Mouse (Mus musculus): ENCODE data around the gene Ifi211.
"Not testable (repeated sequence)": the region's sequence is repeated elsewhere in the genome, so short reads cannot be mapped to it uniquely, and the experiment has no call there.

The Ifi211 gene

DNA sequence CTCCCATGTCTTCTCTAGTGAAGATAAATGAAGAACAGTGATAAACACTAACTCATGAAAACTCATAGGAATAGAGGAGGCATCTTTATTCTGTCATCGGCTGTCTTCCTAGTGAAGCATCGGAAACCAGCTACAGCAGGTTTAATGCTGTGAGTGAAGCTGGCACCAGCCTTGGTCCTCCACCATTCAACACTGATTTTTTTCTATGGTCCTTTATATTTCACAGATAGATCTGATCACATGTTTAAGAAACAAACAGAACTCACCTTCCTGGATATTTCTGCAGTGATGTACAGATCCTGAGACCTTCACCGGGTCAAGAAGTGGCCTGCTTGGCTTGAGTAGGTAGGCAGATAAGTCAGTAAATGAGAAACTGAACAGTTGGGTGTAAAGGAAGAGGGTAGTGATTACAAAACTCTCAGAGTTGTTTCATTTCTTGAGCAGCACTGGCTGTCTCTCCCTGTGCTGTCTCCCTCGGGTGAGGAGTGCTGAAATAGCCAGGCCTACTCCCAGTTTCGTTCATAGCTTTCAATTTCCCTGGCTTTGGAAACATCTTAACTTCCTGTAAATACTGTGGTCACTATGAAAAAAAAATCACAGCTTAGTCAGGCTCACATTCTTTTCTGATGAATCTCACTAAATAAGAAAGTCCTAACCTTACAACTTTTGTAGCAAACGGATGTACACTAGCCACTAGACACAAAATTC is at the start of gene Ifi211:
Gene Ifi211, minus strand, starts transcription at position 499 of the 708 bp plus-strand sequence.
- not testable (repeated sequence) for DNase-seq (ENCODE audit: low spot score in 2 of 2)

DNA sequence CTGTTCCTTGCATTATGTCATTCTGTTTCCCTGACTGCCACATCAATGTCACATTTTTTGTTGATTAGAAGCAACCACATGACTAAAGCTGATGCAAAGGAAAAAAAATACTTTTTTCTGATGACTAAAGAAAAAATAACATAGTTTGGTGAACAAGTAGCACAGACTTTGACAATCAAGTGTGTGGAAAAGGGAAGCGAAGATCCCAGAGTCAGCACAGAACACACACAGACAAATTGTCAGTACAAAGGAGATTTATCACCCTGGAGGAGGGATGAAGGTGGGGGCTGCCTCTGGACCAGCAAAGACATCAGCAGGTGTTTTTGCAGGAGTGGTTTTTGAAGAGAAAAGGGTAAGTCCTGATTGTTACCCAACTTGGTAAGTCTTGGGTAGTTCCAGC is 48.6 kb upstream of the Ifi211 start:
- DNase-seq (ENCODE audit: low spot score in 2 of 2) = not testable (repeated sequence)

GRCm38 (mm10) chr1:173959998-173960397 is 47.2 kb upstream of the Ifi211 start:
- not testable (repeated sequence) for DNase-seq (ENCODE audit: low spot score in 2 of 2)

GRCm38 (mm10) chr1:173955839-173956527 is 43.1 kb upstream of the Ifi211 start:
- DNase-seq (ENCODE audit: low spot score in 2 of 2) = not testable (repeated sequence)

- no peak for DNase-seq (ENCODE audit: low spot score in 2 of 2)
These were observed 42.4 kb upstream of the Ifi211 start for GRCm38 (mm10) chr1:173955071-173955796.

DNA sequence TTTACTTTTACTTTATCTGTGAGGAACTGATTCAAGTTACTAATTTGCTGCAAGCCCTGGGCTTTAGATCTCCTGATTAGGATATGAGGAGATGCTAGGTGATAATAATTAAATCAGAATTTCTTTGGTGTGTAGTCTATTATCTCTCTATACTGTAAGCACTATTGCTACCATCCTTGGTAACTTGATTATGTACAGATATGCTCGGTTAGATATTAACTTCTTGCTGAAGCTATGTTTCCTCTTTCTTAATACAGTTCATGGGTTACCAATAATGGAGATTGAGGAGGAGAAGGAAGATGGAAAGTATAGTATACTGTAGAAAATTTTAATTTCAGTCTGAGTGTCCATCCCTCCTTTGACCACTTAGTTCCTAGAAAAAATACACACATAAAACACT is 40.7 kb upstream of the Ifi211 start:
- no peak for DNase-seq (ENCODE audit: low spot score in 2 of 2)

DNA sequence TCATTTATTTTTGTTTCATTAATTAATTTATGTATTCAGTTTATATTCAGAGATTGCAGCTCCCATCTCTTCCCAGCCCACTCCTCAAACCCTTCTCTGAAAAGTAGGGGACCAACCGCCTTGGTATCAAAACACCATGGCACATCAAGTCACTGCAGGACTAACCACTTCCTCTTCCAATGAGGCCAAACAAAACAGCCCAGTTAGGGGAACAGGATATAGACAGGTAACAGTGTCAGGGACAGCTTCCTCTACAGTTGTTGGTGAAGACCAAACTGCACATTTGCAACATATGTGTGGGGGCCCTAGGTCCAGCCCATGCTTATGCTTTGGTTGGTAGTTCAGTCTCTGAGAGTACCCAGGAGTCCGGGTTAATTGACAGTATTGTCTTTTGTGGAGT is 36.2 kb upstream of the Ifi211 start:
- DNase-seq (ENCODE audit: low spot score in 2 of 2) = not testable (repeated sequence)

GRCm38 (mm10) chr1:173942780-173943066 is 29.9 kb upstream of the Ifi211 start:
- not testable (repeated sequence) for DNase-seq (ENCODE audit: low spot score in 2 of 2)

DNA sequence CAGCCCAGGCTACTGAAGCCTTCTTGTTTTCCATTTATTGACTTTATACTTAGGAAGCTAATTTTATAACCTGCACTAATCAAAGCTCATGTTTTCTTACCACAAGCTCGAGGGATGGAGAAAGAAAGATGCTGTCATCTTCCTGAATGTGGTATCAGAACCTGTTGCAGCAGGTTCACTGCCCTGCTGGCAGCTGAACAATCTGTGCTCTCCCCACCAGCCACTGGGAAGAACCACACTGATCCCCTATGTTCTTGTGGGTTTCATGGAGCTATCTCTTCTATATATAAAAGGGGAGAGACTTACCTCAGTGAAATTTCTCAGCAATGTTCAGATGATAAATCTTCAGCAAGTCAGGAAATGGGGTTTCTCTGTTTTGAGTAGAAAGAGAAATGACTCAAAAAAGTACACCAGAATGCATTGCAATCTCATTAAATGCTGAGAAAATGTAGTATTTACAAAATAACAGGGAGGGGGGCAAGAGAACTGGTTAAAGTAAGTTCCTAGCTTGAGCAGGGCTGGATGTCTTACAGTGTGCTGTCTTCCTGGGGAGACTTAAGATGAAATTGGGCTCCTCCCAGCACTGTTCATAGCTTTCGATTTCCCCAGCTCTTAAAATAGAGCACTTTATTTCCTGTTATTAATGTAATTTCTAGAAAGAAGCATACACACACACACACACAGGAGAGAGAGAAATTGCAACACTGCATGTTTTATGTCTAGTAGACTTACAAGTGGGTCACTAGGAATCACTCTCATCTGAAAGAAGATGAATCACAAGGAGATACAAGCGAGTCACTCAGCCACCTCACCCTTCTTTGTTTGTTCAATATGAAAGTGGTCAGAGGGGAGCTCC is 29.3 kb upstream of the Ifi211 start, which contains the start of the genes Mndal and Ifi203:
Gene Mndal, minus strand, starts transcription at position 568 of the 856 bp plus-strand sequence.
Gene Ifi203, minus strand, starts transcription at position 749 of the 856 bp plus-strand sequence.
- not testable (repeated sequence) for DNase-seq (ENCODE audit: low spot score in 2 of 2)

GRCm38 (mm10) chr1:173941522-173941921 is 28.7 kb upstream of the Ifi211 start:
- DNase-seq (ENCODE audit: low spot score in 2 of 2) = not testable (repeated sequence)

DNA sequence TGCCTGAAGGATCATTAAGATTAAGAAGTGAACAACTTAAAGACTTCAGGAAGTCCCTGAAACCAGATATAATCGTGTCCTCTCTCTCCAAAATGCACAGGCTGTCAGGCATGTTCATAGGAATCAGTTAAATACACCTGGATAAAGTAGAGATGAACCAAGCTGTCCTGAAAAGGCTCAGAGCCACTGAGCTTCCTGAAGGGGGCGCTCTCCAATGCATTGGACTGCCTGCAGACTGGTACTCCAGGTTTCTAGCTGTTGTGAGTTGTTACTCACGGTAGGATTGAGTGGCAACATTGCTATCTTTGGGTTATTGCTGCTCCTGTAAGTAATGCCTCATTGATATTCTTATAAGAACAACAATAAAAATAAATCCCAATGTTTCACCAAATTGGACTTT is 6.4 kb upstream of the Ifi211 start:
- DNase-seq (ENCODE audit: low spot score in 2 of 2) = not testable (repeated sequence)

DNA sequence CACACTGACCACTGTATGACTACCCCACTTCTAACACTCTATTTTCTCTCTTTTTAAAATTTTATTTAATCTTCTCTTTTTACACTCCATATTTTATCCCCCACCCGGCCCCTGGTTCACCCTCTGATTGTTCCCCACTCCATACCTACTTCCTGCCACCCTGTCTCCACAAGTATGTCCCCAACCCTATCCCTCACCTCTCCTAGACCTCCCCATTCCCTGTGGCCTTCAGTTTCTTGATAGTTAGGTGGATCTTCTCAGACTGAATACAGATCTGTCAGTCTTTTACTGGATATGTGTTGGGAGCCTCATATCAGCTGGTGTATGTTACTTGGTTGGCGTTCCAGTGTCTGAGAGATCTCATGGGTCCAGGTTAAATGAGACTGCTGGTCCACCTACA is 1.7 kb upstream of the Ifi211 start:
- DNase-seq (ENCODE audit: low spot score in 2 of 2) = no peak

- not testable (repeated sequence) for DNase-seq (ENCODE audit: low spot score in 2 of 2)
These were observed 478 bp upstream of the Ifi211 start for GRCm38 (mm10) chr1:173913256-173913791.

DNA sequence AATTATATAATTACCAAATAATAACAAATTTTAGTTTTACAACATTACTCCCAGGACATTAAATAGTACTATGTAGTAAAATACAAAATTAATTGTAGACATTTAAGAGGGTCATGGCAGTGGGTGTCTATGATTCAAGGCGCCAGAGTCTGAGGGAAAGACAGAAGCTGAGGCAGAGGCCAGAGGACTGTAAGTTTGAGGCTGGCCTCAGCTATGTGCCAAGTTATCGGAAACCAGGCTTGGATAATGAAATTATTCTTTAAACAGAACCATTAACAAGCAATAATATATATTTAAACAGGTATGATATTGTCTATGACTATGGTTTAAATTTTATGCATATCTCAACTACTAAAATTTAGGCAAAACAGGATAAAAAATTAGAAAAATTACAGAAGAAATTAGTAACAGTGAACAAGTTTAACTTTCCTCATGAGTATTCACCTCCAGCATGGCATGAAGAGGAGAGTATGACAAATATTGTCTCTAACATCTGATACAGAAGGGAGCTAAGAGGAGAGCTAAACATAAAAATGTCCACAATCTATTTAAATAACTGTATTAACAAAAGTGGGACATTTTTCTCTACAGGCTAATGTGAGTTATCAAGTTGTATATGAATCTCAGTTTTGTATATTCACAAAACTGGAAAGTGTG is 910 bp downstream of the Ifi211 start:
- DNase-seq (ENCODE audit: low spot score in 2 of 2) = no peak

DNA sequence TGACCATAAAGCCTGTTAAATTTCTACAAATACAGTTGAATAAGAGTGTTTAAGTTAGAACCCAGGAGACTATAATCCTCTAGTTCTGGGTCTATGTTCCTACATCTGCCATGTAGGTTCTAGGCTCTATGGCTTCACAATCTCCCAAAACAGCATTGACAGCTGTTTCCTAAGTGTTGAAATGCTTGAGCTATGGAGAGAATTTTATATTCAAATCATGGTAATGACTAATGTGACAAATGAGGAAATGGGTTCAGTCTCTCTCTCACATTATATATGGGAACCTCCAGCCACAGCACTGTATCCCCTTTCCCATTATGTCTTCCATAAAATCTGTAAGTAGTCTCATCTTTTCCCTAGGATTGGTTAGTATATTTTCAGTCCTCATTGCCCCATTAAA is 4.5 kb downstream of the Ifi211 start:
- not testable (repeated sequence) for DNase-seq (ENCODE audit: low spot score in 2 of 2)

- not testable (repeated sequence) for DNase-seq (ENCODE audit: low spot score in 2 of 2)
These were observed 7.0 kb downstream of the Ifi211 start for GRCm38 (mm10) chr1:173905885-173906284.

- DNase-seq (ENCODE audit: low spot score in 2 of 2) = not testable (repeated sequence)
These were observed 23.1 kb downstream of the Ifi211 start for GRCm38 (mm10) chr1:173889741-173890140.

DNA sequence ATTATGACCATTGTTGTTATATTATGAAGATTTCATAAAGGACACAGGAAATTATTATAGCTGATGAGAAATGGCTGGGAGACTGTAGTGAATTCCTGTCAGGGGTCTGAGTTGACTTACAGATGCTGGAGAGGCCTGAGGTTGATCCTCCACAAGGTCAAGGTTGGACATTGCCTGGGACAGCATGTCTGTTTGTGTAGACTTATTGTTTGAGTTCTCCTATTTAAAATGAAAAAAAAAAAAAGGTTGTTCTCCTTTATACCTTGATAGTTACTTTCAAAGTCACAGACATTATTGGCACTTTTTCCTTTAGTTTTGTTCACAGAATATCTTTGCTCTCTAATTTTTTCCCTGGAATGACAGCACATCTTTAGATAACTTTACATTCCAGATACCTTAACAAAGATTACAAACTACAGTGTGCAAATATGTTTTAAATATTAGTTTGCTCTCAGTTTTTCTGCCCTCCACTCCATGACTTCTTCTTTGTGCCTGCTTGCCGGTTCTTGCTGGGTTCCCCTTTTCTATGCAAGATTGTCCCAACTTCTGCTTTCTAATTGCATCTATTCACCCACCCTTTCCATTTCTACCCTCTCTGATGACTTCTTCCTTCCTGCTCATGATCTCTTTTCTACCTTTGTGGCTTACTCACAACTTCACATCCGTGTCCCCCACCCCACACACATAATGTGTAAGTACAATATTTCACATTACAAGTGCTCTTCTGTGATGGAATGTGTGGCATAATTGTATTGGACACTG is 25.6 kb downstream of the Ifi211 start:
- not testable (repeated sequence) for DNase-seq (ENCODE audit: low spot score in 2 of 2)

GRCm38 (mm10) chr1:173880004-173880666 is 32.7 kb downstream of the Ifi211 start:
- not testable (repeated sequence) for DNase-seq (ENCODE audit: low spot score in 2 of 2)
